Mouse (Mus musculus): ENCODE measurements around the gene Pias4. TPM values are rescaled to one million over a fixed set of nuclear protein-coding genes. Genes with fewer than 3 reads are reported as not detected.
"Not testable (repeated sequence)": the region's sequence is repeated elsewhere in the genome, so short reads cannot be mapped to it uniquely, and the experiment has no call there.

The Pias4 gene
- polyA plus RNA-seq, 1 experiment from 2014 or later: 36.0 TPM

GRCm38 (mm10) chr10:81190236-81190911, 22.7 kb upstream of the Pias4 start:
- Histone ChIP-seq H3K27ac (ENCODE audit: poor library complexity, severe bottlenecking) (no peak overlapping the region), H3K27me3 (replicated peaks) (0 out of 2 replicates have a peak, but pooled peaks cover 11% of the 10 kb centered on the region), H3K36me3 (peaks cover 44% of the 10 kb centered on the region), H3K9me3 (replicated peaks) (no peaks in the 10 kb centered on the region), H3K9ac (no peak overlapping the region), H3K4me1 (replicated peaks) (peaks cover 46% of the 10 kb centered on the region), H3K4me3 (no peak overlapping the region), H3K4me2 (no peak overlapping the region)
- WGBS: 73% methylated on average over 31 of the region's 31 CpGs
- no peak for ATAC-seq (ENCODE audit: insufficient number of reproducible peaks, low FRiP score)

GRCm38 (mm10) chr10:81189821-81190220, 22.1 kb upstream of the Pias4 start:
- peaks cover 52% of the 10 kb centered on the region for H3K4me1 ChIP-seq (replicated peaks)
- H3K4me2 ChIP-seq: no peak overlapping the region
- no peak overlapping the region for H3K27ac ChIP-seq (ENCODE audit: poor library complexity, severe bottlenecking)
- 0 out of 2 replicates have a peak, but pooled peaks cover 6% of the 10 kb centered on the region for H3K27me3 ChIP-seq (replicated peaks)
- 80% methylated on average over 26 of the region's 26 CpGs for WGBS
- no peak overlapping the region for H3K9ac ChIP-seq
- peaks cover 50% of the 10 kb centered on the region for H3K36me3 ChIP-seq
- H3K4me3 ChIP-seq: no peak overlapping the region
- H3K9me3 ChIP-seq (replicated peaks): no peaks in the 10 kb centered on the region
- ATAC-seq (ENCODE audit: insufficient number of reproducible peaks, low FRiP score): no peak

- H3K9ac ChIP-seq: 0 out of 2 replicates have a peak overlapping the region, but pooled peaks have one; percentile 15
- no peak for ATAC-seq (ENCODE audit: insufficient number of reproducible peaks, low FRiP score)
- H3K4me3 ChIP-seq: 0 out of 2 replicates have a peak overlapping the region, but pooled peaks have one; percentile 1
- no peak overlapping the region for H3K4me2 ChIP-seq
- no peaks in the 10 kb centered on the region for H3K27me3 ChIP-seq (replicated peaks)
- H3K36me3 ChIP-seq: peaks cover 62% of the 10 kb centered on the region
- H3K27ac ChIP-seq (ENCODE audit: poor library complexity, severe bottlenecking): no peak overlapping the region
- no peaks in the 10 kb centered on the region for H3K9me3 ChIP-seq (replicated peaks)
- WGBS: 90% methylated on average over 9 of the region's 9 CpGs
- H3K4me1 ChIP-seq (replicated peaks): peaks cover 51% of the 10 kb centered on the region
Observed at GRCm38 (mm10) chr10:81187161-81187560, 19.4 kb upstream of the Pias4 start.

GRCm38 (mm10) chr10:81184765-81185164, 17.0 kb upstream of the Pias4 start:
- H3K9ac ChIP-seq: peak overlapping the region; percentile 36; the same call in 1 of the 2 replicates
- no peaks in the 10 kb centered on the region for H3K27me3 ChIP-seq (replicated peaks)
- peaks cover 50% of the 10 kb centered on the region for H3K4me1 ChIP-seq (replicated peaks)
- ATAC-seq (ENCODE audit: insufficient number of reproducible peaks, low FRiP score): 0 out of 2 replicates have a peak, but pooled peaks have one; percentile 9
- H3K36me3 ChIP-seq: peaks cover 72% of the 10 kb centered on the region
- no peaks in the 10 kb centered on the region for H3K9me3 ChIP-seq (replicated peaks)
- WGBS: 10% methylated on average over 4 of the region's 4 CpGs
- H3K27ac ChIP-seq (ENCODE audit: poor library complexity, severe bottlenecking): peak overlapping the region; percentile 90
- peak overlapping the region; percentile 80 for H3K4me2 ChIP-seq
- H3K4me3 ChIP-seq: no peak overlapping the region

- Histone ChIP-seq H3K36me3 (peaks cover 75% of the 10 kb centered on the region), H3K27me3 (replicated peaks) (no peaks in the 10 kb centered on the region), H3K9me3 (replicated peaks) (no peaks in the 10 kb centered on the region), H3K9ac (peak within 1 kb of the TSS; percentile 77), H3K27ac (ENCODE audit: poor library complexity, severe bottlenecking) (peak within 1 kb of the TSS; percentile 91), H3K4me1 (replicated peaks) (peaks cover 57% of the 10 kb centered on the region), H3K4me2 (peak within 1 kb of the TSS; percentile 80), H3K4me3 (peak within 1 kb of the TSS; percentile 77)
- no peak for ATAC-seq (ENCODE audit: insufficient number of reproducible peaks, low FRiP score)
- 67% methylated on average over 5 of the region's 5 CpGs for WGBS
Observed at GRCm38 (mm10) chr10:81183805-81184204, 16.1 kb upstream of the Pias4 start, which contains the start of gene 4930442H23Rik. 4930442H23Rik (minus strand) TSS chr10:81183849.

GRCm38 (mm10) chr10:81182336-81183333, 14.9 kb upstream of the Pias4 start, which contains the start of gene Dapk3:
Dapk3 (plus strand) TSS chr10:81183005.
- peaks cover 77% of the 10 kb centered on the region for H3K36me3 ChIP-seq
- peak within 1 kb of the TSS; percentile 80 for H3K4me2 ChIP-seq
- peak within 1 kb of the TSS; percentile 77 for H3K4me3 ChIP-seq
- H3K4me1 ChIP-seq (replicated peaks): peaks cover 68% of the 10 kb centered on the region
- H3K27ac ChIP-seq (ENCODE audit: poor library complexity, severe bottlenecking): peak within 1 kb of the TSS; percentile 91
- H3K27me3 ChIP-seq (replicated peaks): no peaks in the 10 kb centered on the region
- ATAC-seq (ENCODE audit: insufficient number of reproducible peaks, low FRiP score): peak; percentile 92
- H3K9ac ChIP-seq: peak within 1 kb of the TSS; percentile 77
- 5% methylated on average over 53 of the region's 53 CpGs for WGBS
- H3K9me3 ChIP-seq (replicated peaks): no peaks in the 10 kb centered on the region

- H3K4me3 ChIP-seq; H3K4me2 ChIP-seq; H3K9ac ChIP-seq; H3K27me3 ChIP-seq (replicated peaks); ATAC-seq (ENCODE audit: insufficient number of reproducible peaks, low FRiP score); H3K9me3 ChIP-seq (replicated peaks): not testable (repeated sequence)
- H3K27ac ChIP-seq (ENCODE audit: poor library complexity, severe bottlenecking): peak overlapping the region; percentile 37
- peaks cover 66% of the 10 kb centered on the region for H3K4me1 ChIP-seq (replicated peaks)
- H3K36me3 ChIP-seq: peaks cover 73% of the 10 kb centered on the region
- 69% methylated on average over 12 of the region's 12 CpGs for WGBS
Observed at GRCm38 (mm10) chr10:81181860-81182259, 14.1 kb upstream of the Pias4 start.

GRCm38 (mm10) chr10:81180946-81181345, 13.2 kb upstream of the Pias4 start:
- no peaks in the 10 kb centered on the region for H3K9me3 ChIP-seq (replicated peaks)
- ATAC-seq (ENCODE audit: insufficient number of reproducible peaks, low FRiP score): no peak
- WGBS: 91% methylated on average over 13 of the region's 13 CpGs
- H3K27me3 ChIP-seq (replicated peaks): no peaks in the 10 kb centered on the region
- 0 out of 2 replicates have a peak overlapping the region, but pooled peaks have one; percentile 37 for H3K27ac ChIP-seq (ENCODE audit: poor library complexity, severe bottlenecking)
- H3K36me3 ChIP-seq: peaks cover 71% of the 10 kb centered on the region
- H3K9ac ChIP-seq: no peak overlapping the region
- peaks cover 66% of the 10 kb centered on the region for H3K4me1 ChIP-seq (replicated peaks)
- H3K4me2 ChIP-seq: no peak overlapping the region
- no peak overlapping the region for H3K4me3 ChIP-seq

GRCm38 (mm10) chr10:81179451-81180342, 12.0 kb upstream of the Pias4 start:
- H3K27me3 ChIP-seq (replicated peaks): no peaks in the 10 kb centered on the region
- H3K36me3 ChIP-seq: peaks cover 61% of the 10 kb centered on the region
- peak overlapping the region; percentile 37 for H3K27ac ChIP-seq (ENCODE audit: poor library complexity, severe bottlenecking)
- ATAC-seq (ENCODE audit: insufficient number of reproducible peaks, low FRiP score): no peak
- no peaks in the 10 kb centered on the region for H3K9me3 ChIP-seq (replicated peaks)
- peak overlapping the region; percentile 1; the same call in 1 of the 2 replicates for H3K9ac ChIP-seq
- 92% methylated on average over 32 of the region's 32 CpGs for WGBS
- peaks cover 67% of the 10 kb centered on the region for H3K4me1 ChIP-seq (replicated peaks)
- H3K4me3 ChIP-seq: no peak overlapping the region
- H3K4me2 ChIP-seq: no peak overlapping the region

GRCm38 (mm10) chr10:81178927-81179326, 11.2 kb upstream of the Pias4 start:
- H3K4me2 ChIP-seq: no peak overlapping the region
- no peak for ATAC-seq (ENCODE audit: insufficient number of reproducible peaks, low FRiP score)
- H3K36me3 ChIP-seq: peaks cover 55% of the 10 kb centered on the region
- no peak overlapping the region for H3K27ac ChIP-seq (ENCODE audit: poor library complexity, severe bottlenecking)
- H3K4me3 ChIP-seq: no peak overlapping the region
- H3K9ac ChIP-seq: 0 out of 2 replicates have a peak overlapping the region, but pooled peaks have one; percentile 26
- no peaks in the 10 kb centered on the region for H3K9me3 ChIP-seq (replicated peaks)
- 90% methylated on average over 11 of the region's 11 CpGs for WGBS
- H3K27me3 ChIP-seq (replicated peaks): no peaks in the 10 kb centered on the region
- H3K4me1 ChIP-seq (replicated peaks): peaks cover 65% of the 10 kb centered on the region
